Comparison of ENCODE assay signal across 16 mouse cellular contexts in genomic region chr5:46986519-46986918, GRCm38 (mm10).
"Had no signal": no experiment of that assay in that cellular context is flagged by ENCODE, and none has a peak within 500 bp of the region (broad histone marks: within the 10 kb centered on the region; RNA-seq: fewer than 3 reads in every experiment).

No protein-coding gene starts in this region.

- H3K36me3 ChIP-seq: neural tube, embryonic 12.5 days; neural tube, embryonic 13.5 days; neural tube, embryonic 15.5 days; stomach, embryonic 15.5 days had no signal

- H3K4me2 ChIP-seq: neural tube, embryonic 12.5 days; neural tube, embryonic 13.5 days; neural tube, embryonic 15.5 days; stomach, embryonic 15.5 days had no signal

- DNase-seq: retina, postnatal 1 day; right cerebral cortex, adult 18-20 months; right cerebral cortex, postnatal 14 days; right cerebral cortex, postnatal 25 days; right cerebral cortex, postnatal 4 days; spleen, adult 18-20 months; thymus, adult 18-20 months; thymus, adult 2 months; thymus, postnatal 14 days; thymus, postnatal 25 days; thymus, postnatal 36 days; thymus, postnatal 4 days had no signal

- H3K27me3 ChIP-seq: neural tube, embryonic 12.5 days; neural tube, embryonic 13.5 days; neural tube, embryonic 15.5 days; stomach, embryonic 15.5 days had no signal

- H3K4me3 ChIP-seq: neural tube, embryonic 12.5 days; neural tube, embryonic 13.5 days; neural tube, embryonic 15.5 days; stomach, embryonic 15.5 days had no signal
